Mouse (Mus musculus): ENCODE results near the gene Ear6. TPM values are rescaled to one million over a fixed set of nuclear protein-coding genes. Genes with fewer than 3 reads are reported as not detected.
"Not testable (repeated sequence)": the region's sequence is repeated elsewhere in the genome, so short reads cannot be mapped to it uniquely, and the experiment has no call there.

Gene Ear6
- 0.42 TPM in 1 of 2 replicates, not detected in the other for polyA plus RNA-seq (2015; fragmentation: Nextera tagmentation; extraction: Ambion mirVana)

DNA sequence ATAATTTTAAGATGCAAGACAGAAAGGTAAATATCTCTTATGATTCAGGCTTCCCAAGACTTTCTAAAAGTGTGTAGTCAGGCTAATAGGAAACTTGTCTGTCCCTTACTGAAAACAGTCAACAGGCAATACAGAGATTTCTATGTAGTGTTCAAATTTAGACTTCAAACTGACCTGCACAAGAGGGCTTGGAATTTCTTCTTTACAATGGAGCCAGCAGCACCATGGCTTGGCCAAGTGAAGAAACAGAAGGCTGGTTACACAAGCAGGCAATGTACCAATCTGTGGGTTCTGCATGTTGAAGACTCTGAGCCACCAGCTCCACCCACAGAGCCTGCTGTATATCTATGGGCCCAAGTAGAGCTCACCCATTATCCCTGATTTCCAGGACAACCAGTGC is at the start of gene Ear6:
Gene Ear6, plus strand, starts transcription at position 301 of the 400 bp plus-strand sequence.
- Histone ChIP-seq H3K9ac (replicated peaks) (no peak within 1 kb of the TSS), H3K27me3 (replicated peaks) (no peaks in the 10 kb centered on the region), H3K9me3 (replicated peaks) (no peaks in the 10 kb centered on the region), H3K4me1 (no peaks in the 10 kb centered on the region), H3K4me2 (no peak within 1 kb of the TSS), H3K4me3 (replicated peaks) (no peak within 1 kb of the TSS), H3K27ac (replicated peaks) (no peak within 1 kb of the TSS), H3K36me3 (no peaks in the 10 kb centered on the region)
- no peak for ATAC-seq (ENCODE audit: low FRiP score)

DNA sequence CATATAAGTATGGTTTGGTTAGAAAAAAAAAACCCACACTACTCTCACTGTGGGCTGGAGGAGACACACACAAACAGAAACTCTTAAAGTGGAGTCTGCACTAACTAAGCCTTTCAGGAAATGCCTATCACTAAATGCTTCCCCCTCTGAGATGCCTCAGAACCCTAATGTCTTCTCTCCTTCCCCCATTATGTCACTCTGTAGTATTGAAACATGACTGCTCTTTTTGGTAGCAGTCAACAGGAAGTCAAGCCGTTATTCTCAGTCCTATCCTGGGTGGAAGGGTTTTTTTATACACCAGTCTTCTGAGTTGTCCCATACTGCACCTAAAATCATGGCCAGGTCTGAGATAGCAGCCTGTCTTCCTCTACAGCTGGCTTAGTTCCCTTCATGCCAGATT is 26.9 kb upstream of the Ear6 start:
- ATAC-seq (ENCODE audit: low FRiP score): no peak

DNA sequence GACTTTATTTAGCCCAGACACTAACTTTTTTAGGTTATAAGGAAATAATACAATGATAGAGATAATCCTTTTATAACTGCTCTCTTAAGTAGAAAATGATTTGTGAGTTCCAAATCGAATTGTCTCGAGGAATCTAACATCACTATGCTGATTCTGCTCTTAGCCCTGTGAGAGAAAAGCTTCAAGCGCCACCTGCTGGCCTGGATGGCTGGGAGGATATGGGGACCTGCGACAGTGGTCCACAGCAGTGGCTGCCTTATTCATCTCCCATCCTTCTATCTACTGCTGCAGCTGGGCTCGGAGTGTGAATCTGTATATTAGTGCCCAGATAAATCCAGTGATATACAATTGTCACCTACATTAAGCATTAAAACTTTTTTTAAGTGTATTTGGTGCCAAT is 25.7 kb upstream of the Ear6 start:
- H3K27me3 ChIP-seq (replicated peaks); H3K9ac ChIP-seq (replicated peaks); H3K36me3 ChIP-seq; H3K4me2 ChIP-seq; H3K4me3 ChIP-seq (replicated peaks); H3K4me1 ChIP-seq; H3K9me3 ChIP-seq (replicated peaks); H3K27ac ChIP-seq (replicated peaks): not testable (repeated sequence)
- WGBS: 38% methylated on average over 5 of the region's 5 CpGs
- peak; percentile 86 for ATAC-seq (ENCODE audit: low FRiP score)

More for the DNA sequence above, 26.9 kb upstream of the Ear6 start:
- 80% methylated on average over 1 of the region's 1 CpGs for WGBS
- Histone ChIP-seq H3K27me3 (replicated peaks) (no peaks in the 10 kb centered on the region), H3K27ac (replicated peaks) (no peak overlapping the region), H3K4me1 (no peaks in the 10 kb centered on the region), H3K36me3 (no peaks in the 10 kb centered on the region), H3K9me3 (replicated peaks) (no peaks in the 10 kb centered on the region), H3K4me2 (no peak overlapping the region), H3K4me3 (replicated peaks) (no peak overlapping the region), H3K9ac (replicated peaks) (no peak overlapping the region)

DNA sequence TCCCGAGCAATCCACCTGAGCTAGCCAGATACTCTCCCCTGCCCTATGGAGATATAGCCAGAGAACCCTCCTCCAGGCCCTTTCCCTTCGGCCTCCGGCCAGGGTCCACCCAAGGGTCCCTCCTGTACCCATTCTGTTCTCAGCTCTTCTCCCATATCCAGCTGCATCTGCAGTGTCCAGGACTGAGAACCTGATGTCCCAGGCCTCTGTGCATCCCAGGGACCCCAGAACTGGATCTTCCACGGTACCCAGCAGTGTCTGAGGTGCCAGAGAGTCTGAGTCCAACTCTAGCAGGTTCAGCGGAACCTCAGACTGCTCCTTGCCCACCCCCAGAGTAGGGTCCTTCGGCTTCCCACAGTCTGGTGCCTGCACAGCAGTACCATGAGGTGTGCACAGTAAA is 24.3 kb upstream of the Ear6 start:
- Histone ChIP-seq H3K4me3 (replicated peaks) (no peak overlapping the region), H3K9me3 (replicated peaks) (no peaks in the 10 kb centered on the region), H3K4me2 (no peak overlapping the region), H3K27me3 (replicated peaks) (no peaks in the 10 kb centered on the region), H3K36me3 (no peaks in the 10 kb centered on the region), H3K27ac (replicated peaks) (no peak overlapping the region), H3K4me1 (no peaks in the 10 kb centered on the region), H3K9ac (replicated peaks) (no peak overlapping the region)
- WGBS: 89% methylated on average over 6 of the region's 6 CpGs
- ATAC-seq (ENCODE audit: low FRiP score): no peak

DNA sequence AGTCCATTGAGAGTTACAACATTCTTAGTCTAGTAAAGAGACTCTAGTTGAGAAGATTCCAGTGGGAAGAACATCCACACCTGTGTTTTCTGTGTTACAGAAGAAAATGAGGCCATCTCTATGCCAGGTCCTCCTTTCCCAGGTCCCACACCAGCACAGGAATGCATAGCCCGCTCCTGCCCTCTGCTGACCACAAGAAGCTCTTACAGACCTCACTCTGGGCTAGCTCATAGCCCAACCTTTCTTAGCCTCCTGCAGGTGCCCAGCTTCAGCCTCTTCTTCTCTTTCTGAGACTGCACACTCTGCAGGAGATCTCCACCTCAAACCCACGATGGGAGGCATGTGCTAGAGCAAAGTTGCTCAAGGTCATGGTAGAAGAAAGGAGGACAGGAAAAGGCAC is 15.0 kb upstream of the Ear6 start:
- H3K9ac ChIP-seq (replicated peaks); H3K4me2 ChIP-seq; H3K9me3 ChIP-seq (replicated peaks); H3K27me3 ChIP-seq (replicated peaks); ATAC-seq (ENCODE audit: low FRiP score); H3K27ac ChIP-seq (replicated peaks); H3K4me3 ChIP-seq (replicated peaks); H3K36me3 ChIP-seq; H3K4me1 ChIP-seq: not testable (repeated sequence)
- WGBS: 36% methylated on average over 2 of the region's 2 CpGs

DNA sequence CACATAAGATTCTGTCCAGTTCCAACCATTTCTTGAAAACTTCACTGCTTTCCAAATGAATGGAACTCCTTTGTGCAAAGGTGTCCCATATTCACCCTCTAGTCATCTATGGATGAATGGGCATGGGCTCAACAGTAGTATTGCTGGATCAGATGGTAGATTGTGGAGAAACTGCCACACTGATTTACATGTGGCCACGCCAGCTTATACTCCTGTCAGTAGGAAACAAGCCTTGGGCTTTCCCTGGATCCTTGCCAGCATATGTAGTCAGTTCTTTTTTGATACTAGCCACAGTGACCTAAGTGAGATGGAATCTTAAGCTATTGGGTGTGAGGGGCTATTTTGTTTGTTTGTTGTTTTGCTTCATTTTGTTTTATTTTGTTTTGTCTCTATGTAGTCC is 11.2 kb upstream of the Ear6 start:
- Histone ChIP-seq H3K4me1 (no peaks in the 10 kb centered on the region), H3K36me3 (no peaks in the 10 kb centered on the region), H3K4me3 (replicated peaks) (no peak overlapping the region), H3K27ac (replicated peaks) (no peak overlapping the region), H3K4me2 (no peak overlapping the region), H3K27me3 (replicated peaks) (no peaks in the 10 kb centered on the region), H3K9ac (replicated peaks) (no peak overlapping the region), H3K9me3 (replicated peaks) (no peaks in the 10 kb centered on the region)
- 76% methylated on average over 1 of the region's 1 CpGs for WGBS
- ATAC-seq (ENCODE audit: low FRiP score): no peak

DNA sequence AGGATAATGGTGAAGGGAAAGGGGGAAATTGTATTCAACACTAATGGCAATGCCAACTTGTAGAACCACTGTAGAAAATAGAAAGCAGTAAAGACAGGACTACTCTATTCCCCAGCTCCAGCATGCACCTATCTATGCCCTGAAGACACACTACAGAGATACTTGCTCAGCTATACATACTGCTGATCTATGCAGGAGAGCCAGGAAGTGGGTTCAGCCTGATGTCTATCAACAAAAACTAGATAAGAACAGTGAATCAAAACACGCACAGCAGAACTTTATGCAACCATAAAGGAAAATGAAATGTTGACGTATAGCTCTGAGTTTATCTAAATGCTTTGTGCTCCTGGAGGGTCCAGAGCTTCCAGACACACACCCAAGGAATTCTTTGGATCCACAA is 10.7 kb upstream of the Ear6 start:
- Histone ChIP-seq H3K27ac (replicated peaks) (no peak overlapping the region), H3K36me3 (no peaks in the 10 kb centered on the region), H3K4me3 (replicated peaks) (no peak overlapping the region), H3K4me2 (no peak overlapping the region), H3K9me3 (replicated peaks) (no peaks in the 10 kb centered on the region), H3K9ac (replicated peaks) (no peak overlapping the region), H3K27me3 (replicated peaks) (no peaks in the 10 kb centered on the region), H3K4me1 (no peaks in the 10 kb centered on the region)
- ATAC-seq (ENCODE audit: low FRiP score): no peak
- 94% methylated on average over 2 of the region's 2 CpGs for WGBS

DNA sequence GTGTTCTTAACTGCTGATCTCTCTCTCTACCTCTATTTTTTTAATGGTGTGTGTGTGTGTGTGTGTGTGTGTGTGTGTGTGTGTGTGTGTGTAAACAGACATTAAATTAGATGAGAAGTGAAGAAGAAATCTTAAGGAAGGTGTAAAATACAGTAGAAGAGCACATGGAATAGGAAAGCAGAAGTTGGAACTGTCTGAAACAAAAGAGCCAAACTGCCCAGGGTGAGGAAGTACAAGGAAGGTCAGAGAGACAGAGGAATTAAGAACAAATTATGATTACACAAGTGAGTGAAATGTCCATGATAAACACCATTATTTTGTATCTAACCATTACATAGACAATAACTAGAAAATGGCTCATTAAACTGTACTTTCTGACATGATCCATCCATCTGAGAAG is 9.6 kb upstream of the Ear6 start:
- Histone ChIP-seq H3K9me3 (replicated peaks) (no peaks in the 10 kb centered on the region), H3K36me3 (no peaks in the 10 kb centered on the region), H3K4me3 (replicated peaks) (no peak overlapping the region), H3K9ac (replicated peaks) (no peak overlapping the region), H3K4me1 (no peaks in the 10 kb centered on the region), H3K27ac (replicated peaks) (no peak overlapping the region), H3K27me3 (replicated peaks) (no peaks in the 10 kb centered on the region), H3K4me2 (no peak overlapping the region)
- ATAC-seq (ENCODE audit: low FRiP score): no peak

DNA sequence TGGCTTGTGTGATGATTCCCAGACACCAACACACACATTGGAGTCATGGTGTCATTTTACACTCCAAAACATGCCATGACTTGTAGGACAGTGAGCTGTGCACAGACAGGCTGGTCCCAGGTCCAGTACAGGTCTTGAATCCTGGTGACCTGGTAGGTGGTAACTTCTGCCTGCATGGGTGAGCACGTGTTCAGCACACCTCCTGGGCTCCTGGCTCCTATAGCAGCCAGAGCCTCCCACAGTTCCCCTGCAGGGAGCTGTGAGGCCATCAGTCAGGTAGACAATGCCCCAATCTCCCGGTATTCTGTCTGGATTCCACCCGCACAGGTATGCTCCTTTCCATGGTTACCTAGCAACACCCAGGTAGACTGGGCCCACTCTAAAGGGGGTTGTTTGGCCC is 6.9 kb upstream of the Ear6 start:
- H3K4me3 ChIP-seq (replicated peaks): no peak overlapping the region
- H3K27ac ChIP-seq (replicated peaks): no peak overlapping the region
- WGBS: 82% methylated on average over 3 of the region's 3 CpGs
- H3K27me3 ChIP-seq (replicated peaks): no peaks in the 10 kb centered on the region
- H3K9ac ChIP-seq (replicated peaks): no peak overlapping the region
- ATAC-seq (ENCODE audit: low FRiP score): no peak
- H3K4me1 ChIP-seq: no peaks in the 10 kb centered on the region
- H3K9me3 ChIP-seq (replicated peaks): no peaks in the 10 kb centered on the region
- no peaks in the 10 kb centered on the region for H3K36me3 ChIP-seq
- H3K4me2 ChIP-seq: no peak overlapping the region

DNA sequence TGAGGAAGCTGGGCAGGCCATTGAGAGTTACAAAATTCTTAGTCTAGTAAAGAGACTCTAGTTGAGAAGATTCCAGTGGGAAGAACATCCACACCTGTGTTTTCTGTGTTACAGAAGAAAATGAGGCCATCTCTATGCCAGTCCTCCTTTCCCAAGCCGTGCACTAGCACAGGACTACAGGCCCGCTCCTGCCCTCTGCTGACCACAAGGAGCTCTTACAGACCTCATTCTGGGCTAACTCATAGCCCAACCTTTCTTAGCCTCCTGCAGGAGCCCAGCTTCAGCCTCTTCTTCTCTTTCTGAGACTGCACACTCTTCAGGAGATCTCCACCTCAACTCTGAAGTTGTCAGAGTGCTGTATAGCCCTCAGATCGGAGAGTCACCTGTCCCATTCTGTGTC is 2.5 kb upstream of the Ear6 start:
- not testable (repeated sequence) for H3K4me3 ChIP-seq (replicated peaks); H3K4me2 ChIP-seq; ATAC-seq (ENCODE audit: low FRiP score); H3K9me3 ChIP-seq (replicated peaks); H3K27me3 ChIP-seq (replicated peaks); H3K9ac ChIP-seq (replicated peaks); H3K27ac ChIP-seq (replicated peaks); H3K4me1 ChIP-seq; H3K36me3 ChIP-seq
- 47% methylated on average over 3 of the region's 3 CpGs for WGBS

DNA sequence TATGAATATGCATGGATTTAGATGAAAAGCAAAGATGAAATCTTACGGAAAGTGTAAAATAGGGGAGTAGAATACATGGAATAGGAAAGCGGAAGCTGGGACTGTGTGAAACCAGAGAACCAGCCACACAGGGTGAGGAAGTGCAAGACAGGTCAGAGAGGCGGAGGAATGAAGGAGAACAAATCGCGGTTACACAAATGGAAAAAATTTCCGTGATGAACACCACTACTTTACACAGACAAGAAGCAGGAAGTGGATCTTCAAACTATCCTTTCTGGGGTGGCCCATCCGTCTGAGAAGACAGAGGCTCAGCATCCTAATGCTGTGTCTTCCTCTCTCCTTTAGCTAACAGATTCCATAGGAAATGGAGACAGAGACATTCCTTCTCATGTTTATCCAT is 1.8 kb downstream of the Ear6 start:
- ATAC-seq (ENCODE audit: low FRiP score); H3K27ac ChIP-seq (replicated peaks); H3K4me3 ChIP-seq (replicated peaks); H3K4me1 ChIP-seq; H3K36me3 ChIP-seq; H3K9ac ChIP-seq (replicated peaks); H3K27me3 ChIP-seq (replicated peaks); H3K4me2 ChIP-seq; H3K9me3 ChIP-seq (replicated peaks): not testable (repeated sequence)
- 88% methylated on average over 7 of the region's 7 CpGs for WGBS

DNA sequence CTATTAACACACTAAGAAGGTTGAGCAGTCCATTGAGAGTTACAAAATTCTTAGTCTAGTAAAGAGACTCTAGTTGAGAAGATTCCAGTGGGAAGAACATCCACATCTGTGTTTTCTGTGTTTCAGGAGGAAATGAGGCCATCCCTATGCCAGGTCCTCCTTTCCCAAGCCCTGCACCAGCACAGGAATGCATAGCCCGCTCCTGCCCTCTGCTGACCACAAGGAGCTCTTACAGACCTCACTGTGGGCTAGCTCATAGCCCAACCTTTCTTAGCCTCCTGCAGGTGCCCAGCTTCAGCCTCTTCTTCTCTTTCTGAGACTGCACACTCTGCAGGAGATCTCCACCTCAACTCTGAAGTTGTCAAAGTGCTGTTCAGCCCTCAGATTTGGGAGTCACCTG is 10.1 kb downstream of the Ear6 start:
- H3K4me1 ChIP-seq; ATAC-seq (ENCODE audit: low FRiP score); H3K36me3 ChIP-seq; H3K9ac ChIP-seq (replicated peaks); H3K9me3 ChIP-seq (replicated peaks); H3K4me2 ChIP-seq; H3K27me3 ChIP-seq (replicated peaks); H3K4me3 ChIP-seq (replicated peaks); H3K27ac ChIP-seq (replicated peaks): not testable (repeated sequence)
- 14% methylated on average over 1 of the region's 1 CpGs for WGBS

DNA sequence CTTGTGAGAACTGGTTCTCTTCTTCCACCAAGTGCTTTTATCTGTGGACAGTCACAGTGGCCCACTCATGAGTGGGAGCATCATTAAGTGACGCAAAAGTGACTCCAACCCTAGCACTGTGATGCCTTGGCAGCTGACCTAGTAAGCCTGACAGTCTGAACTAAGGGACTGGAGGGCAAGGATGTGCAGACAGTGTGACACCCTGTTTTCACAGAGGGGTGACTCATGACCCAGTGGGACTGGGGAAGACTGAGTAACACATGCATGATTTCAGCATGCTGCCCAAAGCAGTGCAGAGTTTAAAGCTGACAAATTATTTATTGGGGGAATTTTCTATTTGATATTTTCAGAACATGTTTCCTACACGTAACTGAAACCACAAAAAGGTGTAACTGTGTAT is 17.3 kb downstream of the Ear6 start:
- Histone ChIP-seq H3K27me3 (replicated peaks) (no peaks in the 10 kb centered on the region), H3K4me1 (no peaks in the 10 kb centered on the region), H3K4me2 (no peak overlapping the region), H3K9me3 (replicated peaks) (no peaks in the 10 kb centered on the region), H3K36me3 (no peaks in the 10 kb centered on the region), H3K4me3 (replicated peaks) (no peak overlapping the region), H3K9ac (replicated peaks) (no peak overlapping the region), H3K27ac (replicated peaks) (no peak overlapping the region)
- WGBS: 89% methylated on average over 2 of the region's 2 CpGs
- ATAC-seq (ENCODE audit: low FRiP score): no peak
